Mouse (Mus musculus) neural tube, embryonic 15.5 days (tissue): ENCODE data around the gene Vmn2r34. TPM values are rescaled to one million over a fixed set of nuclear protein-coding genes. Genes with fewer than 3 reads are reported as not detected.
"Not testable (repeated sequence)": the region's sequence is repeated elsewhere in the genome, so short reads cannot be mapped to it uniquely, and the experiment has no call there.

Source experiments
- ATAC-seq: fragments of 200-750 bp; cut with Nextera tagmentation; 2 replicates; pipeline ENCODE4 v1.8.0; 2017; ENCODE audit warnings: mild to moderate bottlenecking, moderate TSS enrichment, moderate library complexity; ENCODE audit not compliant: low FRiP score
- H3K27ac ChIP-seq: fragments of 300-500 bp; sonication (generic); replicated peaks from 2 replicates; pipeline ENCODE4 v1.5.1; 2015; ENCODE audit warnings: mild to moderate bottlenecking, inconsistent platforms
- H3K27me3 ChIP-seq: fragments of 300-500 bp; sonication (generic); replicated peaks from 2 replicates; pipeline ENCODE4 v1.6.1; 2015; ENCODE audit warnings: inconsistent platforms
- H3K36me3 ChIP-seq: fragments of 300-500 bp; sonication (generic); 2 replicates; pipeline ENCODE4 v1.6.1; 2015; ENCODE audit warnings: inconsistent platforms
- H3K4me1 ChIP-seq: fragments of 300-500 bp; sonication (generic); 2 replicates; pipeline ENCODE4 v1.6.1; 2015; ENCODE audit warnings: inconsistent platforms
- H3K4me2 ChIP-seq: fragments of 300-500 bp; sonication (generic); 2 replicates; pipeline ENCODE4 v1.6.1; 2015; ENCODE audit warnings: inconsistent platforms, mild to moderate bottlenecking, moderate library complexity
- H3K4me3 ChIP-seq: fragments of 300-500 bp; sonication (generic); replicated peaks from 2 replicates; pipeline ENCODE4 v1.5.1; 2015; ENCODE audit warnings: mild to moderate bottlenecking, inconsistent platforms
- H3K9ac ChIP-seq: fragments of 300-500 bp; sonication (generic); replicated peaks from 2 replicates; pipeline ENCODE4 v1.6.1; 2015; ENCODE audit warnings: mild to moderate bottlenecking, inconsistent platforms
- H3K9me3 ChIP-seq: fragments of 300-500 bp; sonication (generic); replicated peaks from 2 replicates; pipeline ENCODE4 v1.6.1; 2016; ENCODE audit warnings: inconsistent platforms
- WGBS: fragments of 180-500 bp; shearing (Covaris S2); methylation state at CpG from one replicate; pipeline ENCODE4 v1.1.7; 2015; ENCODE audit warnings: mixed read lengths; 5-methylcytosine and 5-hydroxymethylcytosine counted together
- polyA plus RNA-seq: library from polyadenylated mRNA; unstranded; fragments of >200 nt; fragmentation: Nextera tagmentation; extraction: Ambion mirVana; gene quantifications from 2 replicates; pipeline ENCODE4 v1.2.1, GENCODE M21; 2015

Vmn2r34 gene
- not detected in 2 replicates for polyA plus RNA-seq

DNA sequence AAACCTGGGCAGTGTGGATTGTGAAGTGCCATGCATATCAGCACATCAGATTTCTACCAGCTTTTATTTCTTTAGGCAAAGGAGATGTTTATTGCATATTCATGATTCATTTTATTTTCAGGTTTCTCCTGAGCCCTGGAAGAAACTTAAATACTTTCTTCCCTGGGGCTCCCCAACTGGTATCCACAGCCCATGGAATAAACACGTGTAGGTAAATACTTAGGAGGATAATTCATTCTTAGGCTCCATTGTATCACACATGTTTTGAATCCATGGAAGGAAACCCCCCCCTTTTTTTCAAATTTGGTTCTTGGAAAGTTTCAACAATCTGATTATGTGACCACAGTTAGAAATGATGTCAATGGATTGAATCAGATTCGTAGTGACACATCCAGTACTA is at the start of gene Vmn2r34:
TSS of gene Vmn2r34 (minus strand) at position 101 of the 400 bp plus-strand sequence.
- ATAC-seq, H3K36me3 ChIP-seq, H3K27me3 ChIP-seq, H3K4me3 ChIP-seq, H3K4me1 ChIP-seq, H3K27ac ChIP-seq, H3K9me3 ChIP-seq, H3K4me2 ChIP-seq, H3K9ac ChIP-seq: not testable (repeated sequence)
- 48% methylated on average over 2 of the region's 2 CpGs for WGBS

- H3K4me3 ChIP-seq, H3K9me3 ChIP-seq, H3K27ac ChIP-seq, ATAC-seq, H3K4me1 ChIP-seq, H3K27me3 ChIP-seq, H3K4me2 ChIP-seq, H3K36me3 ChIP-seq, H3K9ac ChIP-seq: not testable (repeated sequence)
- 82% methylated on average over 2 of the region's 2 CpGs for WGBS
Measured at GRCm38 (mm10) chr7:7674032-7674431, 15.3 kb downstream of the Vmn2r34 start.

Other genes starting within 250 kb of the Vmn2r34 start
- gene Vmn2r32, start 209.5 kb downstream of the Vmn2r34 start, polyA plus RNA-seq, result not detected in 2 replicates
- gene Vmn2r33, start 122.7 kb downstream of the Vmn2r34 start, polyA plus RNA-seq, result not detected in 2 replicates
- not detected in 2 replicates for gene Vmn2r35, start 130.4 kb upstream of the Vmn2r34 start, polyA plus RNA-seq
- gene Vmn2r36, start 213.0 kb upstream of the Vmn2r34 start, polyA plus RNA-seq, result not detected in 2 replicates